Mouse (Mus musculus) left cerebral cortex, adult 2 months (tissue): ENCODE data around the gene Sirpb1c. TPM values are rescaled to one million over a fixed set of nuclear protein-coding genes. Genes with fewer than 3 reads are reported as not detected.
"Not testable (repeated sequence)": the region's sequence is repeated elsewhere in the genome, so short reads cannot be mapped to it uniquely, and the experiment has no call there.

Experiments used
- DNase-seq, 2 experiments: peaks; one replicate each; pipeline ENCODE4 v3.0.0; 2021 to 2022; ENCODE audit warnings: low spot score in 2 of 2, mixed read lengths in 1 of 2; ENCODE audit errors: extremely low spot score in 1 of 2
- H3K27ac ChIP-seq: fragments of 200-600 bp; 2 replicates; pipeline ENCODE4 v1.8.1; 2022
- H3K4me3 ChIP-seq: fragments of 200-600 bp; 2 replicates; pipeline ENCODE4 v1.8.1; 2022
- CTCF ChIP-seq: fragments of 200-600 bp; IDR thresholded peaks from 2 replicates; pipeline ENCODE4 v1.8.1; 2022; ENCODE audit warnings: antibody characterized with exemption, mild to moderate bottlenecking, moderate library complexity
- intact Hi-C: fragments of 180-260 bp; cut with DNase I; formaldehyde crosslinking; loops from one replicate; pipeline ENCODE4 v1.15.1; 2025
- long read RNA-seq, 2 experiments: library from polyadenylated mRNA; stranded (forward); transcript quantifications; one replicate each; pipeline ENCODE4 v2.0.0; 2021; ENCODE audit warnings: borderline mapping rate in 2 of 2
- total RNA-seq, 2 experiments: library from RNA; stranded (reverse); gene quantifications; 2 replicates each; pipeline ENCODE4 v1.2.3; 2021

The Sirpb1c gene
- total RNA-seq: not detected
- long read RNA-seq, experiment 1: 0 reads
- long read RNA-seq, experiment 2: 0 reads

DNA sequence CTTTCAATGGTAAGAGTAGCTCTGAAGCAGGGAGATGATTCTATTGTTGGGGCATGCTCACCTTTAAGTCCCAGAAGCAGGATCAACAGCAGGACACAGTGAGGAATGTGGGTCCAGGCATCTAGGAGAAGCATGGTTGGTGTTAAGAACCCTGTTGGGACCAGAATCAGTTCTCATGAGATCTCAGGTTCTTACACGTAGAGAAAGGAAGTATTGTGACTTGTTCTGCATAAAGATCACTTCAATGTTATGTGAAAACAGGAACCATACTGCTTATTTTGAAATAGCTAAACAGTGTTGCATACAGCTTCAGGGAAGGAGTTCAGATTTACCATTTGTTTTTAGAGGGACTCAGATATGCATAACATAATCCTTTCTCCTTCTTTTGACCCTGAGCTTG is at the start of gene Sirpb1c:
Gene Sirpb1c (minus strand): TSS at position 249 of the 400 bp plus-strand sequence.
- intact Hi-C loops: loop anchor here (5.0 kb wide), 1 partner anchor 431 kb away; no protein-coding TSS in a partner anchor
- not testable (repeated sequence) for H3K27ac ChIP-seq, H3K4me3 ChIP-seq, DNase-seq

DNA sequence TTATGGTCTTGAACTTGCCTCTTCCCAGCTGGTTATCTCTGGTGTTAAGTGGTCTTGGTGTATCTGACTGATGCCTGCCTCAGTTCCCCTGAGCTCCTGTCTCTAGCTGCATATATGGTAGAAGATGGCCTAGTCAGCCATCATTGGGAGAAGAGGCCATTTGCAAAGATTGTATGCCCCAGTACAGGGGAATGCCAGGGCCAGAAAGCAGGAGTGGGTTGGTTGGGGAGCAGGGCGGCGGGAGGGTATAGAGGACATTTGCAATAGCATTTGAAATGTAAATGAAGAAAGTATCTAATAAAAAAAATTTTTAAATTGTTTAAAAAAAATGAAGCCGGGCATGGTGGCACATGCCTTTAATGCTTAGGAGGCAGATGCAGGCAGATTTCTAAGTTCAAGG is 38.1 kb upstream of the Sirpb1c start:
- no peak for DNase-seq
- TF ChIP-seq CTCF: no peak
- Histone ChIP-seq H3K27ac (no peak overlapping the region), H3K4me3 (no peak overlapping the region)
- intact Hi-C loops: no loop called here

DNA sequence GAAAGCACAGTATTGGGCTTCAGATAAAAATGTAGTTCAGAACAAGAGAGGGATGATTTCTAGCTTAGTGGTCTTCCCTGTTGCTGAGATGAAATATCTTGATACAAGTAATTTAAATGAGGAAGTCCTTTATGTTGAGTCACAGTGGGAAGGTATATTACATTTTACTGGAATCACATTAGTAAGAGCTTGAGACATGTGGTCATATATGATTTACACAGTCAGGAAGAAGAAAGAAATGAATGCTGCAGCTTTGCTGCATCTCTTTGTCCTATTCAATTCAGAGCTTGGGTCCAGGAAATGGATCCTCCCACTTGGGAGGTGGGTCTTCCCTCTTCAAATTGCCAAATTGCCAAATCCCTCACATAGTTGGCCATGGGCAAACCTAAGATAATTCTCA is 7.4 kb upstream of the Sirpb1c start:
- H3K4me3 ChIP-seq, H3K27ac ChIP-seq, DNase-seq, intact Hi-C loops: not testable (repeated sequence)

DNA sequence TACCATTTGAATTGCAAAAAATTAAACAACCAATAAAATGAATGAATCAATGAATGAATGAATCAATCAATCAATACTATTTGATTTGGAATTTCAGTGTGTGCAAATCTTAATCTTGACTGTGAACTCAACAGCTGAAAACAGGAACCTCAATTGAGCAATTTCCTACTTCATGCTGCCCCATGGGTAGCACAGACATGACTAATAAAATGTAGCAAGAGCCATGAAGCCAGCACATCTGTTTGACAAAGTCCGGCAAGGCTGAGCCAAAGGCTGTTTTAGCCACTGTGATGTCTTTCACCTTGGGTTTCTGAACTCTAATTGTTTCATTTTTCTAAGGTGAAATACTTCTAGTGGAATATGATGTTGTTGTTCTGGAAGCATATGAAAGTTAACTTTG is 1.6 kb upstream of the Sirpb1c start:
- TF ChIP-seq CTCF: no peak
- Histone ChIP-seq H3K27ac (no peak overlapping the region), H3K4me3 (no peak overlapping the region)
- DNase-seq: no peak
- intact Hi-C loops: loop anchor here (5.0 kb wide), 1 partner anchor 433 kb away; no protein-coding TSS in a partner anchor

DNA sequence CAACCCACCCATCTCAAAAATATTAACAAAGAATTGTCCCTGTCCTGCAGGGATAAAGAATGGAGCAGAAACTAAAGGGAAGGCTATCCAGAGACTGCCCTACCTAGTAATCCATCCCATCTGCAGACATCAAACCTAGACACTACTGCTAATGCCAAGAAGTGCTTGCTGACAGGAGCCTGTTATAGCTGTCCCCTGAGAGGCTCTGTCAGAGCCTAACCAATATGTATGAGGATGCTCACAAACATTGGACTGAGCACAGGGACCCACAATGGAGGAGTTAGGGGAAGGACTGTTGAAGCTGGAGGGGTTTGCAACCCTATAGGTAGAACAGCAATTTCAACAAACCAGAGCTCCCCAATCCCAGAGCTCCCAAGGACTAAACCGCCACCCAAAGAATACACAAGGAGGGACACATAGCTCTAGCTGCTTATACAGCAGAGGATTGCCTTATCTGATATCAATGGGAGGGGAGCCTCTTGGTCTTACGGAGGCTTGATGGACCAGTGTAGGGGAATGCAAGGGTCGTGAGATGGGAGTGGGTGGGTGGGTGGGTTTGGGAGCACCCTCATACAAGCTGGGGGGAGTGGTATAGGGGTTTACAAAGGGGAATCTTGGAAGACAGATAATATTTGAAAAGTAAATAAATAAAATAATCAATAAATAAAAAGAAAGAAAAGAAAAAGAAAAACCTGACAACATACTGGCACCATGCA is 838 bp downstream of the Sirpb1c start:
- intact Hi-C loops: loop anchor here (1.0 to 5.0 kb wide), 2 partner anchors 271 to 430 kb away; no protein-coding TSS in a partner anchor
- Histone ChIP-seq H3K27ac (no peak overlapping the region), H3K4me3 (no peak overlapping the region)
- DNase-seq: no peak
- TF ChIP-seq CTCF: no peak

DNA sequence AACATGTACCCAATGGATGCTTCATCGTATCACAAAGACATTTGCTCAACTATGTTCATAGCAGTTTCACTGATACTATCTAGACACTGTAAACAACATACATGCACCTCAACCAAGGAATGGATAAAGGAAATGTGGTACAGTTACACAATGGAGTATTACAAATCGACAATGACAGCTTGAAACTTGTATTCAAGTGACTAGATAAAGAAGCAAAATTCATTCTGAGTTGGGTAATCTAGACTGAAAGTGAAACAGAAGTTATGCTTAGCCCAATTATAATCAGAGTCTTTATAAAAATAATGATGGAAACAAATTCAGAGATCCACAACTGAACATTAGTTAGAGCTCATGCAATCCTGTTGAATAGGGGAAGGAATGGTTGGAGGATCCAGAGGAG is 74.7 kb downstream of the Sirpb1c start:
- intact Hi-C loops, H3K27ac ChIP-seq: not testable (repeated sequence)

More for the DNA sequence above, 74.7 kb downstream of the Sirpb1c start:
- DNase-seq, H3K4me3 ChIP-seq: not testable (repeated sequence)

Other genes with a start within 250 kb of the Sirpb1c start
- gene Gm5150, start 157.9 kb upstream of the Sirpb1c start, total RNA-seq: not detected